34 mouse cellular contexts compared by ENCODE assay signal in the genomic region with DNA sequence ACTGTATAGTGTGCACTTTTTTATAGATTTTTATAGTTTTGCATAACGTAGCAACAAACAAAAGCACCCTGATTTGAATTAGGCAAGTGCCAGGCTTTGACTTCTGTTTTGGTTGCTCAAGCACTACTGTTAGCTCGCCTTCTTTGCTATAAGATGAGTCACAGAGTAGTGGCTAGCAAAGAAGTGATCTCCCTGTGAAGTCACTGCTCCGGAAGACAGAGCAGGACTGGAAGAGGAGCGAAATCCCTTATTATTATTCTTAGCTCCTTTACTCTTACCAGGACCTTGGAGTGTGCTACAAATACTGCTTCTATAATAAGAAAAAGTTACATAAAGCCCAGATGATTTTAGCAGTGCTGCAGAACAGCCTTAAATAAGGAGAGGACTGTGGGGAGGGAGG.
"Had no signal": no experiment of that assay in that cellular context is flagged by ENCODE, and none has a peak within 500 bp of the region (broad histone marks: within the 10 kb centered on the region; RNA-seq: fewer than 3 reads in every experiment).

No protein-coding gene starts in this region.

- ATAC-seq: hindbrain, embryonic 16.5 days; hindbrain, postnatal 0 days; inflammation-experienced regulatory T-cells, adult 6 months; intestine, embryonic 15.5 days; intestine, embryonic 16.5 days; intestine, postnatal 0 days had no signal

- H3K36me3 ChIP-seq: heart, embryonic 15.5 days; hindbrain, embryonic 12.5 days; hindbrain, embryonic 13.5 days; hindbrain, embryonic 15.5 days; intestine, embryonic 15.5 days; kidney, embryonic 15.5 days had no signal

- H3K4me2 ChIP-seq: heart, embryonic 12.5 days; heart, embryonic 13.5 days; heart, embryonic 15.5 days; hindbrain, embryonic 12.5 days; hindbrain, embryonic 13.5 days; hindbrain, embryonic 14.5 days; hindbrain, embryonic 15.5 days; intestine, embryonic 15.5 days; kidney, embryonic 15.5 days had no signal

- H3K4me3 ChIP-seq: heart, embryonic 12.5 days; heart, embryonic 13.5 days; heart, embryonic 15.5 days; hindbrain, embryonic 10.5 days; hindbrain, embryonic 12.5 days; hindbrain, embryonic 13.5 days; hindbrain, embryonic 15.5 days; intestine, embryonic 15.5 days; kidney, embryonic 15.5 days; layer of hippocampus, adult 2 months; left cerebral cortex, adult 2 months had no signal

- H3K9ac ChIP-seq: heart, embryonic 12.5 days; heart, embryonic 13.5 days; heart, embryonic 15.5 days; hindbrain, embryonic 12.5 days; hindbrain, embryonic 13.5 days; hindbrain, embryonic 14.5 days; hindbrain, embryonic 15.5 days; intestine, embryonic 15.5 days; kidney, embryonic 15.5 days had no signal

- H3K9me3 ChIP-seq: heart, embryonic 13.5 days; heart, embryonic 15.5 days; hindbrain, embryonic 12.5 days; hindbrain, embryonic 13.5 days; hindbrain, embryonic 15.5 days; intestine, embryonic 15.5 days; kidney, embryonic 15.5 days had no signal

- H3K27ac ChIP-seq: heart, embryonic 13.5 days; heart, embryonic 15.5 days; hindbrain, embryonic 10.5 days; hindbrain, embryonic 12.5 days; hindbrain, embryonic 13.5 days; hindbrain, embryonic 14.5 days; hindbrain, embryonic 15.5 days; hindbrain, postnatal 0 days; intestine, embryonic 15.5 days; kidney, embryonic 15.5 days; kidney, postnatal 0 days; layer of hippocampus, adult 2 months; left cerebral cortex, adult 2 months had no signal

- DNase-seq: heart, postnatal 10 days; heart, postnatal 14 days; heart, postnatal 36 days; heart, postnatal 4 days; kidney, adult 11 months; kidney, adult 18-20 months; kidney, adult 2 months; kidney, adult 8-10 months; kidney, adult 9 months; kidney, postnatal 10 days; kidney, postnatal 14 days; kidney, postnatal 25 days; kidney, postnatal 36 days; kidney, postnatal 4 days; layer of hippocampus, adult 9-11 months; layer of hippocampus, postnatal 36 days had no signal

- H3K27me3 ChIP-seq: heart, embryonic 12.5 days; heart, embryonic 13.5 days; heart, embryonic 15.5 days; hindbrain, embryonic 12.5 days; hindbrain, embryonic 13.5 days; hindbrain, embryonic 15.5 days; intestine, embryonic 15.5 days; kidney, embryonic 15.5 days had no signal
